Mouse (Mus musculus): ENCODE data around the gene Fbxw8. TPM values are rescaled to one million over a fixed set of nuclear protein-coding genes. Genes with fewer than 3 reads are reported as not detected.

Gene Fbxw8
- 16.8 and 18.6 TPM in 2 replicates for polyA plus RNA-seq (2014; fragmentation: Nextera tagmentation; extraction: Ambion mirVana)

GRCm38 (mm10) chr5:118154839-118155564 is at the start of gene Fbxw8:
Gene Fbxw8, minus strand, starts transcription at chr5:118155464.
- H3K9ac ChIP-seq (ENCODE audit: low read depth, low read length) = peak within 1 kb of the TSS; percentile 91
- peaks cover 8% of the 10 kb centered on the region for H3K36me3 ChIP-seq (ENCODE audit: control insufficient read depth, insufficient read depth, low read length)
- under 1% methylated on average over 63 of the region's 67 CpGs for WGBS (ENCODE audit: insufficient replicate concordance)
- H3K27ac ChIP-seq (ENCODE audit: low read depth, low read length) = peak within 1 kb of the TSS; percentile 47
- H3K4me2 ChIP-seq = peak within 1 kb of the TSS; percentile 80
- H3K27me3 ChIP-seq (ENCODE audit: control insufficient read depth, insufficient read depth, low read length) = no peaks in the 10 kb centered on the region
- H3K4me1 ChIP-seq (ENCODE audit: control insufficient read depth, insufficient read depth, low read length) = peaks cover 13% of the 10 kb centered on the region
- ATAC-seq (replicated peaks; ENCODE audit: insufficient number of reproducible peaks, low FRiP score, low TSS enrichment) = peak; percentile 71
- no peaks in the 10 kb centered on the region for H3K9me3 ChIP-seq (replicated peaks; ENCODE audit: control insufficient read depth, low read length)
- peak within 1 kb of the TSS; percentile 91 for H3K4me3 ChIP-seq (ENCODE audit: low read depth, low read length)

- H3K9me3 ChIP-seq (replicated peaks; ENCODE audit: control insufficient read depth, low read length) = no peaks in the 10 kb centered on the region
- H3K4me1 ChIP-seq (ENCODE audit: control insufficient read depth, insufficient read depth, low read length) = no peaks in the 10 kb centered on the region
- 77% methylated on average over 16 of the region's 16 CpGs for WGBS (ENCODE audit: insufficient replicate concordance)
- H3K27me3 ChIP-seq (ENCODE audit: control insufficient read depth, insufficient read depth, low read length) = no peaks in the 10 kb centered on the region
- H3K4me3 ChIP-seq (ENCODE audit: low read depth, low read length) = no peak overlapping the region
- no peak overlapping the region for H3K4me2 ChIP-seq
- no peak overlapping the region for H3K9ac ChIP-seq (ENCODE audit: low read depth, low read length)
- no peak for ATAC-seq (replicated peaks; ENCODE audit: insufficient number of reproducible peaks, low FRiP score, low TSS enrichment)
- no peak overlapping the region for H3K27ac ChIP-seq (ENCODE audit: low read depth, low read length)
- H3K36me3 ChIP-seq (ENCODE audit: control insufficient read depth, insufficient read depth, low read length) = no peaks in the 10 kb centered on the region
Measured at GRCm38 (mm10) chr5:118204675-118205440, 49.6 kb upstream of the Fbxw8 start.

DNA sequence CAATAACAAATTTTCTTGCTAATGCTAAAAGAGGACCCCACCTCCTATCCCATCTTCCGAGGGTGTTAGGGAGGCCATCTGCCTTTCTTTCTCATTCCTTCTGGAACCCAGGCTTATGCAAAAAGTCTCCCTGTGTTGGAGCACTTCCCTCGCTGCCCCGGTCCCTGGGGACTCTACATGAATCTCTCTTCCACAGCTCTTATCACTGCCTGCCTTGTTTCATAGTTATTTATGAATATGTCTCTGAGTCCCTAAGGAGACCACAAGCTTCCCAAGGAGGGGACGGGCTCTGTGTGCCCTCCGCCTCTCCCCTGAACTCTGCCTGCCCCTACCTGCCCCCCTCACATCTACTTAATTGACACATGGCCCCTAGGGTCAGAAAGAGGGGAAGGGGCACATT is 44.4 kb upstream of the Fbxw8 start:
- no peak overlapping the region for H3K27ac ChIP-seq (ENCODE audit: low read depth, low read length)
- no peaks in the 10 kb centered on the region for H3K36me3 ChIP-seq (ENCODE audit: control insufficient read depth, insufficient read depth, low read length)
- ATAC-seq (replicated peaks; ENCODE audit: insufficient number of reproducible peaks, low FRiP score, low TSS enrichment) = no peak
- no peak overlapping the region for H3K9ac ChIP-seq (ENCODE audit: low read depth, low read length)
- no peak overlapping the region for H3K4me2 ChIP-seq
- H3K4me1 ChIP-seq (ENCODE audit: control insufficient read depth, insufficient read depth, low read length) = no peaks in the 10 kb centered on the region
- no peaks in the 10 kb centered on the region for H3K9me3 ChIP-seq (replicated peaks; ENCODE audit: control insufficient read depth, low read length)
- H3K4me3 ChIP-seq (ENCODE audit: low read depth, low read length) = no peak overlapping the region
- H3K27me3 ChIP-seq (ENCODE audit: control insufficient read depth, insufficient read depth, low read length) = peaks cover 4% of the 10 kb centered on the region; the same call in 1 of the 2 replicates
- 58% methylated on average over 5 of the region's 5 CpGs for WGBS (ENCODE audit: insufficient replicate concordance)

DNA sequence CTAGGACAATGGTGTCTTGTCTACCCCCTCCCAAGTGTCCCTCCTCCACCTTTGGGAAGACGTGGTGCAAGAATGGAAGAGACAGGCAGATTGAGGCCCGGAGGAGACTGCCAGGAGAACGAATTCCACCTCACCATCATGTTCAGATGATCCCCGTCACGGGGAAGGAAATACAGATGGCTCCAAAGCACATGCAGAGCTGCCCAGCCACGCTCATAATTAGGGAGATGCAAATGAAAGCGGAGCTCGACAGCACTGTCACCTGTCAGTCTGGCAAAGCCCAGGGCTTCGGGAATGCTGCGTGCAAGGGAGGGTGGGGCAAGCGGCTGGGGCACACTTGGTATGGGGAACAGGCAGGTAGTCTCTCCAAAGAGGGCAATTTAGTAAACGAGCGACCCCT is 42.2 kb upstream of the Fbxw8 start:
- H3K4me3 ChIP-seq (ENCODE audit: low read depth, low read length) = no peak overlapping the region
- no peak for ATAC-seq (replicated peaks; ENCODE audit: insufficient number of reproducible peaks, low FRiP score, low TSS enrichment)
- WGBS (ENCODE audit: insufficient replicate concordance) = 74% methylated on average over 13 of the region's 13 CpGs
- H3K9ac ChIP-seq (ENCODE audit: low read depth, low read length) = no peak overlapping the region
- no peak overlapping the region for H3K27ac ChIP-seq (ENCODE audit: low read depth, low read length)
- no peak overlapping the region for H3K4me2 ChIP-seq
- no peaks in the 10 kb centered on the region for H3K4me1 ChIP-seq (ENCODE audit: control insufficient read depth, insufficient read depth, low read length)
- no peaks in the 10 kb centered on the region for H3K36me3 ChIP-seq (ENCODE audit: control insufficient read depth, insufficient read depth, low read length)
- H3K27me3 ChIP-seq (ENCODE audit: control insufficient read depth, insufficient read depth, low read length) = peaks cover 14% of the 10 kb centered on the region
- H3K9me3 ChIP-seq (replicated peaks; ENCODE audit: control insufficient read depth, low read length) = no peaks in the 10 kb centered on the region

GRCm38 (mm10) chr5:118192221-118192620 is 37.0 kb upstream of the Fbxw8 start:
- Histone ChIP-seq H3K9ac (ENCODE audit: low read depth, low read length) (no peak overlapping the region), H3K4me3 (ENCODE audit: low read depth, low read length) (no peak overlapping the region), H3K27ac (ENCODE audit: low read depth, low read length) (no peak overlapping the region), H3K36me3 (ENCODE audit: control insufficient read depth, insufficient read depth, low read length) (no peaks in the 10 kb centered on the region), H3K4me2 (no peak overlapping the region), H3K4me1 (ENCODE audit: control insufficient read depth, insufficient read depth, low read length) (no peaks in the 10 kb centered on the region), H3K9me3 (replicated peaks; ENCODE audit: control insufficient read depth, low read length) (no peaks in the 10 kb centered on the region), H3K27me3 (ENCODE audit: control insufficient read depth, insufficient read depth, low read length) (peaks cover 35% of the 10 kb centered on the region)
- WGBS (ENCODE audit: insufficient replicate concordance) = 27% methylated on average over 18 of the region's 18 CpGs
- ATAC-seq (replicated peaks; ENCODE audit: insufficient number of reproducible peaks, low FRiP score, low TSS enrichment) = no peak

DNA sequence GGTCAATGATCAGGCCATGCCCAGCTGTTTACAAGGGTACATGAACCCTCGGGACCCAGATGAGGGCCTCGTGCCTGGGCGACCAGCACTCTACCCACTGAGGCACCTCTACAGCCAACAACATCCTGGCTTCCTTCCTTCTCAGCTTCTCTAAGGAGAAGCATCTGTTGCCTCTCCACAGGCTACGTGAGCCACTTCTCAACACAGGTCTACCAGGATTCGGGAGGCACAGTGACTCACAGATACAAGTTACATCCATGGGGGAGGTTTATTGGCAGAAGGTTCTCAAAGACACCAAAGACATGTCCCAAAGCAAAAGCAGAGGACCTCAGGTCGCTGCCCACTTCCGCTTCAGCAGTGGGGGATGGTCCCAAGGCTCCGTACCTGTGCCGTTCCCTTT is 35.2 kb upstream of the Fbxw8 start:
- Histone ChIP-seq H3K27me3 (ENCODE audit: control insufficient read depth, insufficient read depth, low read length) (peaks cover 35% of the 10 kb centered on the region), H3K36me3 (ENCODE audit: control insufficient read depth, insufficient read depth, low read length) (no peaks in the 10 kb centered on the region)
- 77% methylated on average over 9 of the region's 9 CpGs for WGBS (ENCODE audit: insufficient replicate concordance)

GRCm38 (mm10) chr5:118188356-118188755 is 33.1 kb upstream of the Fbxw8 start:
- Histone ChIP-seq H3K9me3 (replicated peaks; ENCODE audit: control insufficient read depth, low read length) (no peaks in the 10 kb centered on the region), H3K4me3 (ENCODE audit: low read depth, low read length) (no peak overlapping the region), H3K9ac (ENCODE audit: low read depth, low read length) (no peak overlapping the region), H3K27me3 (ENCODE audit: control insufficient read depth, insufficient read depth, low read length) (peaks cover 26% of the 10 kb centered on the region), H3K36me3 (ENCODE audit: control insufficient read depth, insufficient read depth, low read length) (no peaks in the 10 kb centered on the region), H3K4me2 (no peak overlapping the region), H3K27ac (ENCODE audit: low read depth, low read length) (no peak overlapping the region), H3K4me1 (ENCODE audit: control insufficient read depth, insufficient read depth, low read length) (no peaks in the 10 kb centered on the region)
- no peak for ATAC-seq (replicated peaks; ENCODE audit: insufficient number of reproducible peaks, low FRiP score, low TSS enrichment)
- WGBS (ENCODE audit: insufficient replicate concordance) = 64% methylated on average over 6 of the region's 6 CpGs

More for the DNA sequence above, 35.2 kb upstream of the Fbxw8 start:
- no peak overlapping the region for H3K9ac ChIP-seq (ENCODE audit: low read depth, low read length)
- no peak for ATAC-seq (replicated peaks; ENCODE audit: insufficient number of reproducible peaks, low FRiP score, low TSS enrichment)
- H3K27ac ChIP-seq (ENCODE audit: low read depth, low read length) = no peak overlapping the region
- H3K9me3 ChIP-seq (replicated peaks; ENCODE audit: control insufficient read depth, low read length) = no peaks in the 10 kb centered on the region
- H3K4me3 ChIP-seq (ENCODE audit: low read depth, low read length) = no peak overlapping the region
- H3K4me1 ChIP-seq (ENCODE audit: control insufficient read depth, insufficient read depth, low read length) = no peaks in the 10 kb centered on the region
- H3K4me2 ChIP-seq = no peak overlapping the region

GRCm38 (mm10) chr5:118186903-118187633 is 31.8 kb upstream of the Fbxw8 start:
- H3K27ac ChIP-seq (ENCODE audit: low read depth, low read length) = no peak overlapping the region
- H3K9ac ChIP-seq (ENCODE audit: low read depth, low read length) = no peak overlapping the region
- H3K4me2 ChIP-seq = no peak overlapping the region
- H3K4me1 ChIP-seq (ENCODE audit: control insufficient read depth, insufficient read depth, low read length) = no peaks in the 10 kb centered on the region
- ATAC-seq (replicated peaks; ENCODE audit: insufficient number of reproducible peaks, low FRiP score, low TSS enrichment) = no peak
- H3K4me3 ChIP-seq (ENCODE audit: low read depth, low read length) = no peak overlapping the region
- no peaks in the 10 kb centered on the region for H3K9me3 ChIP-seq (replicated peaks; ENCODE audit: control insufficient read depth, low read length)
- H3K36me3 ChIP-seq (ENCODE audit: control insufficient read depth, insufficient read depth, low read length) = no peaks in the 10 kb centered on the region
- 76% methylated on average over 9 of the region's 9 CpGs for WGBS (ENCODE audit: insufficient replicate concordance)
- peaks cover 19% of the 10 kb centered on the region for H3K27me3 ChIP-seq (ENCODE audit: control insufficient read depth, insufficient read depth, low read length)
